Mouse (Mus musculus) CD4-positive, CD25-positive, alpha-beta regulatory T cell, adult 2 months (primary cell): ENCODE data around the gene Nr4a1.

Experiments
- DNase-seq: peaks from one replicate; pipeline ENCODE4 v3.0.0-alpha.2; 2012; ENCODE audit warnings: low read depth, low spot score

Nr4a1 gene

GRCm38 (mm10) chr15:101233183-101233582 lies 20.9 kb upstream of the Nr4a1 start:
- no peak for DNase-seq

GRCm38 (mm10) chr15:101233641-101234275 lies 20.3 kb upstream of the Nr4a1 start:
- no peak for DNase-seq

- DNase-seq: no peak
These were observed 19.3 kb upstream of the Nr4a1 start for GRCm38 (mm10) chr15:101234611-101235341.

- DNase-seq: no peak
These were observed 18.7 kb upstream of the Nr4a1 start for GRCm38 (mm10) chr15:101235342-101235698.

GRCm38 (mm10) chr15:101235728-101236327 lies 18.2 kb upstream of the Nr4a1 start:
- no peak for DNase-seq

- DNase-seq: peak; percentile 86
These were observed 17.2 kb upstream of the Nr4a1 start for GRCm38 (mm10) chr15:101236878-101237277.

- peak; percentile 84 for DNase-seq
These were observed 15.1 kb upstream of the Nr4a1 start for GRCm38 (mm10) chr15:101238885-101239511.

GRCm38 (mm10) chr15:101239821-101240220 lies 14.2 kb upstream of the Nr4a1 start:
- DNase-seq: no peak

GRCm38 (mm10) chr15:101240799-101241204 lies 13.3 kb upstream of the Nr4a1 start:
- DNase-seq: peak; percentile 94

- DNase-seq: peak; percentile 39
These were observed 12.8 kb upstream of the Nr4a1 start for GRCm38 (mm10) chr15:101241236-101241635.

GRCm38 (mm10) chr15:101241853-101242252 lies 12.2 kb upstream of the Nr4a1 start:
- no peak for DNase-seq

GRCm38 (mm10) chr15:101242645-101243044 lies 11.4 kb upstream of the Nr4a1 start:
- DNase-seq: peak; percentile 63

- no peak for DNase-seq
These were observed 10.1 kb upstream of the Nr4a1 start for GRCm38 (mm10) chr15:101244012-101244411.

GRCm38 (mm10) chr15:101246231-101247154 lies 7.6 kb upstream of the Nr4a1 start:
- peak; percentile 99 for DNase-seq

- DNase-seq: peak; percentile 68
These were observed 6.9 kb upstream of the Nr4a1 start for GRCm38 (mm10) chr15:101247155-101247498.

GRCm38 (mm10) chr15:101248029-101248710 lies 5.9 kb upstream of the Nr4a1 start:
- no peak for DNase-seq

GRCm38 (mm10) chr15:101250220-101250800 lies 3.8 kb upstream of the Nr4a1 start:
- DNase-seq: peak; percentile 54

GRCm38 (mm10) chr15:101251930-101252329 lies 2.1 kb upstream of the Nr4a1 start:
- no peak for DNase-seq

GRCm38 (mm10) chr15:101252614-101253013 lies 1.5 kb upstream of the Nr4a1 start:
- peak; percentile 54 for DNase-seq

GRCm38 (mm10) chr15:101253563-101253885 lies 545 bp upstream of the Nr4a1 start:
- DNase-seq: no peak
